Mouse (Mus musculus) myocyte (in vitro differentiated cells): ENCODE data around the gene Kirrel3.

Experiments used
- CEBPB ChIP-seq: IDR thresholded peaks from 2 replicates; pipeline ENCODE4 v1.6.1; 2011; ENCODE audit warnings: mild to moderate bottlenecking, moderate library complexity; ENCODE audit not compliant: poor library complexity, insufficient read depth, severe bottlenecking
- E2F4 ChIP-seq: IDR thresholded peaks from one replicate; pipeline ENCODE4 v1.6.1; 2011; ENCODE audit warnings: mild to moderate bottlenecking, control low read depth, moderate library complexity; ENCODE audit not compliant: insufficient read depth
- MAX ChIP-seq: IDR thresholded peaks from one replicate; pipeline ENCODE4 v1.6.1; 2011; ENCODE audit warnings: low read depth, mild to moderate bottlenecking, control low read depth
- MYOD1 ChIP-seq, 3 experiments: IDR thresholded peaks; one replicate each; pipeline ENCODE4 v1.6.1; 2011; ENCODE audit warnings: control low read depth in 2 of 3, low read depth in 2 of 3, mild to moderate bottlenecking in 2 of 3, moderate library complexity in 1 of 3; ENCODE audit not compliant: insufficient read length in 2 of 3, control insufficient read depth in 1 of 3
- MYOG ChIP-seq, 3 experiments: IDR thresholded peaks; one replicate each; pipeline ENCODE4 v1.6.1; 2011; ENCODE audit warnings: control low read depth in 2 of 3, low read depth in 2 of 3, mild to moderate bottlenecking in 2 of 3; ENCODE audit not compliant: insufficient read length in 2 of 3, control insufficient read depth in 1 of 3, insufficient read depth in 1 of 3
- POLR2A ChIP-seq: IDR thresholded peaks from one replicate; pipeline ENCODE4 v1.6.1; 2011; ENCODE audit warnings: low read depth, mild to moderate bottlenecking, control low read depth, moderate library complexity; ENCODE audit not compliant: insufficient read length
- POLR2AphosphoS2 ChIP-seq: IDR thresholded peaks from one replicate; pipeline ENCODE4 v1.6.1; 2011; ENCODE audit warnings: low read depth, control low read depth; ENCODE audit not compliant: insufficient read length
- SRF ChIP-seq: IDR thresholded peaks from one replicate; pipeline ENCODE4 v1.6.1; 2011; ENCODE audit warnings: low read depth; ENCODE audit not compliant: control insufficient read depth, insufficient read length
- TCF12 ChIP-seq: IDR thresholded peaks from one replicate; pipeline ENCODE4 v1.6.1; 2011; ENCODE audit warnings: mild to moderate bottlenecking, control low read depth; ENCODE audit not compliant: poor library complexity, insufficient read depth, severe bottlenecking
- TCF3 ChIP-seq: IDR thresholded peaks from one replicate; pipeline ENCODE4 v1.6.1; 2011; ENCODE audit warnings: low read depth, control low read depth; ENCODE audit not compliant: insufficient read length
- USF1 ChIP-seq: IDR thresholded peaks from one replicate; pipeline ENCODE4 v1.6.1; 2011; ENCODE audit warnings: low read depth, mild to moderate bottlenecking, control low read depth, moderate library complexity

GRCm38 (mm10) chr9:34905164-34905563 is 419.5 kb downstream of the Kirrel3 start:
- TF ChIP-seq POLR2A (no peak), MAX (no peak), SRF (no peak), E2F4 (no peak), TCF3 (no peak), MYOD1 (IDR thresholded peaks at IDR 0.05; ENCODE audit: control insufficient read depth in 1 of 3, insufficient read length in 2 of 3, low read depth in 2 of 3) (no peak), POLR2AphosphoS2 (no peak), USF1 (no peak), CEBPB (no peak), MYOG (IDR thresholded peaks at IDR 0.05; ENCODE audit: control insufficient read depth in 1 of 3, insufficient read depth in 1 of 3, insufficient read length in 2 of 3, low read depth in 2 of 3) (no peak), TCF12 (no peak)
